Mouse (Mus musculus) embryonic facial prominence, embryonic 15.5 days (tissue): ENCODE data around the gene Triobp. TPM values are rescaled to one million over a fixed set of nuclear protein-coding genes. Genes with fewer than 3 reads are reported as not detected.
"Not testable (repeated sequence)": the region's sequence is repeated elsewhere in the genome, so short reads cannot be mapped to it uniquely, and the experiment has no call there.

Source experiments
- ATAC-seq: fragments of 200-750 bp; cut with Nextera tagmentation; 2 replicates; pipeline ENCODE4 v1.8.0; 2017; ENCODE audit warnings: low read depth, moderate TSS enrichment; ENCODE audit not compliant: insufficient number of reproducible peaks, low FRiP score, low TSS enrichment
- H3K27ac ChIP-seq: fragments of 300-500 bp; sonication (generic); replicated peaks from 2 replicates; pipeline ENCODE4 v1.5.1; 2015; ENCODE audit warnings: mild to moderate bottlenecking, inconsistent platforms
- H3K27me3 ChIP-seq: fragments of 300-500 bp; sonication (generic); 2 replicates; pipeline ENCODE4 v1.6.1; 2015; ENCODE audit warnings: inconsistent platforms
- H3K36me3 ChIP-seq: fragments of 300-500 bp; sonication (generic); 2 replicates; pipeline ENCODE4 v1.6.1; 2015; ENCODE audit warnings: mild to moderate bottlenecking, inconsistent platforms
- H3K4me1 ChIP-seq: fragments of 300-500 bp; sonication (generic); 2 replicates; pipeline ENCODE4 v1.6.1; 2015; ENCODE audit warnings: inconsistent platforms
- H3K4me2 ChIP-seq: fragments of 300-500 bp; sonication (generic); replicated peaks from 2 replicates; pipeline ENCODE4 v1.6.1; 2015; ENCODE audit warnings: mild to moderate bottlenecking, inconsistent platforms
- H3K4me3 ChIP-seq: fragments of 300-500 bp; sonication (generic); replicated peaks from 2 replicates; pipeline ENCODE4 v1.5.1; 2015; ENCODE audit warnings: mild to moderate bottlenecking, inconsistent platforms
- H3K9ac ChIP-seq: fragments of 300-500 bp; sonication (generic); 2 replicates; pipeline ENCODE4 v1.6.1; 2015; ENCODE audit warnings: inconsistent platforms
- H3K9me3 ChIP-seq: fragments of 300-500 bp; sonication (generic); replicated peaks from 2 replicates; pipeline ENCODE4 v1.6.1; 2016; ENCODE audit warnings: inconsistent platforms
- WGBS: fragments of 180-500 bp; shearing (Covaris S2); methylation state at CpG from one replicate; pipeline ENCODE4 v1.1.7; 2015; 5-methylcytosine and 5-hydroxymethylcytosine counted together
- polyA plus RNA-seq: library from polyadenylated mRNA; unstranded; fragments of >200 nt; fragmentation: Nextera tagmentation; extraction: Ambion mirVana; gene quantifications from 2 replicates; pipeline ENCODE4 v1.2.1, GENCODE M21; 2015

The Triobp gene
- polyA plus RNA-seq, 1 experiment from 2014 or later = 61.4 TPM

DNA sequence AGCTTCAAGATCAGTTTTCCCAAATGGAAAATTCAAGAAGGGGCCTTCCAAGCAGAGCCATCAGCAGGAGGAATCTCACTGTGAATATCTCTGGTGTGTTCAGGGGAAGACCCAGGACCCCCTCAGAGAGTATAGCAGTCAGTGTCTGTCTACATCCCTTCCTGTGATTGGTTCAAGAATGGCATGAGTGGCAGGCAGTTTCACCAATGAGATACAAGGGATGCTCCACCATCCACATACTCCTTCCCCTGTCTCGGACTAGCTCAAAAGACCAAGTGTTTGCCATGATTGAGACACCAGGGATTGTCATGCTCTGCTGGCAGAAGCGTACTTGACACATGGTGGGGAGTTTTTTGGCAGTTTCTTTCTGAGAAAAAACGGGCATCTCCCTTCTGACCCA lies 59.1 kb downstream of the Triobp start:
- H3K36me3 ChIP-seq = peaks cover 56% of the 10 kb centered on the region
- no peak overlapping the region for H3K4me3 ChIP-seq
- H3K9me3 ChIP-seq = no peaks in the 10 kb centered on the region
- ATAC-seq = no peak
- H3K9ac ChIP-seq = no peak overlapping the region
- no peaks in the 10 kb centered on the region for H3K4me1 ChIP-seq
- 72% methylated on average over 3 of the region's 3 CpGs for WGBS
- no peak overlapping the region for H3K4me2 ChIP-seq
- no peak overlapping the region for H3K27ac ChIP-seq
- no peaks in the 10 kb centered on the region for H3K27me3 ChIP-seq

DNA sequence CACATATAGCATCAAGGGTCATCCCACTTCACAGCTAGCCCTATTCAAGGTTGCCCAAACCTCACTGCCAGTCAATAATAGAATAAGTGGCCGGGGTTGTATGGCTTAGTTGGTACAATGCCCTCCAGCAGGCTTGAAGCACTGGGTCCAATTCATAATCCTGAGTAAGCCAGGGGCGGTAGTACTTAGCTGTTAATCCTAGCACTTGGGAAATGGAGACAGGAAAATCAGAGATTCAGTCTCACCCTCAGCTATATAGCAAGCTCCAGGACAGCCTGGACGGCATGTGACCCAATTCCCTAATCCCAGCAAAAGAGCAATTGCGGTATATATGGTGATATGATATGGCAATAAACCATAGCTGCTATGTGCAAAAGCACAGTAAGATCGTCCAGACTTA lies 59.5 kb downstream of the Triobp start:
- H3K27ac ChIP-seq = no peak overlapping the region
- no peaks in the 10 kb centered on the region for H3K27me3 ChIP-seq
- WGBS = 82% methylated on average over 5 of the region's 5 CpGs
- no peaks in the 10 kb centered on the region for H3K4me1 ChIP-seq
- ATAC-seq = no peak
- H3K36me3 ChIP-seq = peaks cover 52% of the 10 kb centered on the region
- no peak overlapping the region for H3K4me2 ChIP-seq
- no peak overlapping the region for H3K9ac ChIP-seq
- no peaks in the 10 kb centered on the region for H3K9me3 ChIP-seq
- no peak overlapping the region for H3K4me3 ChIP-seq

DNA sequence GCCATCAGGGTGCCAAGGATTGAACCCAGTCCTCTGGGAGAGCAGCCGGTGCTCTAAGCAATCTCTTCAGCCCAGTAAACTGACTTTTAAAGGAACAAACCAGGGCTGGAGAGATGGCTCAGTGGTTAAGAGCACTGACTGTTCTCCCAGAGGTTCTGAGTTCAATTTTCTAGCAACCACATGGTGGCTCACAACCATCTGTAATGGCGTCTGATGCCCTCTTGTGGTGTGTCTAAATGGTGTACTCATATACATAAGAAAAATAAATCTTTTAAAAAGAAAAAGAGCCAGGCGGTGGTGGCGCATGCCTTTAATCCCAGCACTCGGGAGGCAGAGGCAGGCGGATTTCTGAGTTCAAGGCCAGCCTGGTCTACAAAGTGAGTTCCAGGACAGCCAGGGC lies 60.3 kb downstream of the Triobp start:
- peaks cover 44% of the 10 kb centered on the region for H3K36me3 ChIP-seq
- H3K27ac ChIP-seq, ATAC-seq, H3K9ac ChIP-seq, H3K27me3 ChIP-seq, H3K4me2 ChIP-seq, H3K4me1 ChIP-seq, H3K9me3 ChIP-seq, H3K4me3 ChIP-seq: not testable (repeated sequence)
- 89% methylated on average over 6 of the region's 6 CpGs for WGBS

DNA sequence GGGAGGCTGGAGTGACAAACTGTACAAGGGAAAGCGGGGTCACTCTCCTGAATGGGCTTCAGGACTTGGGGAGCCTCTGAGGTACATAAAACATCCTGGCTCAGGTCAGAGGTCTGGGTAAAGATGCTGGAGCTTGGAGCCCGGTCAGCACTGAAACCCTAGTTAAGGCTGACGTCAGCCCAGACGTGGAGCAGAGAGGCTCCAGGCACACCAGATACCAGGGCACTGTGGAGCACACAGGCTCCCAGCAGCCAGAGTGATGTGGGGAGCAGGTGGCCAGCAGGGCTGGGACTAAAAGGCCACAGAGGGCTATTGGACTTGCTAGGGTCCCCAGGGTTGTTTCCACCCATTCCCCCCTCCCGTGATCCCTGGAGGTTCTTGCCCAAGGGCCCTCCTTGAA lies 62.2 kb downstream of the Triobp start:
- Histone ChIP-seq H3K27ac (no peak overlapping the region), H3K36me3 (peaks cover 25% of the 10 kb centered on the region), H3K9ac (no peak overlapping the region), H3K27me3 (no peaks in the 10 kb centered on the region), H3K9me3 (no peaks in the 10 kb centered on the region), H3K4me1 (no peaks in the 10 kb centered on the region), H3K4me3 (no peak overlapping the region), H3K4me2 (no peak overlapping the region)
- peak; percentile 31; the same call in 1 of the 2 replicates for ATAC-seq
- WGBS = 54% methylated on average over 5 of the region's 5 CpGs

DNA sequence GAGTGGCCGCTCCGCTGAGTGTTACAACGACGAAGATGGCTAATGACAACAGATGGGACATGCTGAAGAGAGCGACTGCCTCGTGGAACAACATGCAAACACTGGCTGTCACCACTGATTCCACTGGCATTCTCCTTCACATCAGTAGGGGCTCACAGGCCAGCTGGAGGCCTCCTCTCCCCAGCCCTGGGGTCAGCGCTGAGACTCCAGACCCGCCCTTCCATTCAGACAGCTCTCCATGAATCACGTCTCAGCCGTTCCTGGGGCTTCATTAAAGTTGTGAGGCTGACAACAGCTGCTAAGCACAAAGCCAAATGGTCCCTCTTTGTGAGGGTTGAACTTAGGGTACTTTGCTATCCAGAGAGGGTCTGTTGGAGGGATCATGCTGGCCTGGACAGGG lies 64.0 kb downstream of the Triobp start:
- H3K4me2 ChIP-seq = no peak overlapping the region
- H3K27me3 ChIP-seq = no peaks in the 10 kb centered on the region
- H3K36me3 ChIP-seq = peaks cover 9% of the 10 kb centered on the region
- no peak overlapping the region for H3K27ac ChIP-seq
- H3K4me3 ChIP-seq = no peak overlapping the region
- no peak for ATAC-seq
- H3K4me1 ChIP-seq = no peaks in the 10 kb centered on the region
- no peaks in the 10 kb centered on the region for H3K9me3 ChIP-seq
- no peak overlapping the region for H3K9ac ChIP-seq
- 72% methylated on average over 10 of the region's 10 CpGs for WGBS

DNA sequence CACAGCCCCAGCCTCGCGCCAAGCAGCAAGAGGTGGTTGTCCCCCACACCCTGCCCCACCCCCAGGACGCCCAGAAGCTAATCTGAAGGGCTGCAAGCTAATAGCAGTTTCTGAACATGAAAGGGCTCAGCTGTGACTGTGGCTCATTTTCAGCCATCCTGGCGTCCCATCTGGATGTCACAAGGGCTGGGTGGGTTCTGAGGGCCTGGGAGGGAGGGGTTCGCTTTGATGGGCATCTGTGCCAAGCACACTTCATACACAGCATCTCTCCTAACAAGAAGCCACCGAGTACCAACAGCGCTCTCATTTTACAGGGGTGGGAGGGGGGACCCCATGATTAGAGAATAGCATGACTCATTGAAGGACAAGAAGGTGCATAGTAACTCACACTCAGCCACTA lies 65.9 kb downstream of the Triobp start:
- Histone ChIP-seq H3K4me3 (no peak overlapping the region), H3K9me3 (no peaks in the 10 kb centered on the region), H3K36me3 (no peaks in the 10 kb centered on the region), H3K4me2 (no peak overlapping the region), H3K4me1 (no peaks in the 10 kb centered on the region), H3K9ac (no peak overlapping the region), H3K27me3 (no peaks in the 10 kb centered on the region), H3K27ac (no peak overlapping the region)
- ATAC-seq = no peak
- WGBS = 48% methylated on average over 7 of the region's 7 CpGs

DNA sequence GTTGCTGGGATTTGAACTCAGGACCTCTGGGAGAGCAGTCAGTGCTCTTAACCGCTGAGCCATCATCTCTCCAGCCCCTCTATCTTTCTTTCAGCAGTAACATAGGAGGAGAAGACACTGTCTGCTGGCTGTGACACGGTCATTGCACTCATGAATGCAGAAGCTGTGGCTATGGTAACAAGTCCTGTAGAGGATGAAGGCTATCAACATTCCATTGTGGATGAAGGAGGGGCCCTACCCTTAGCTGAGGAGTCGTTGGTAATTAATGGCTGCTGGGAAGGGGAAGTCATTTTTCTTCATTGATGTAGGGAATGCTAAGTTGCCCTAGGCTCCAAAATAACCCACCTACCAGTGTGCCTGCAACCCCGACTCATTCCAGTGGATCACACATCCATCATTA lies 70.7 kb downstream of the Triobp start:
- ATAC-seq = no peak
- Histone ChIP-seq H3K27ac (no peak overlapping the region), H3K27me3 (no peaks in the 10 kb centered on the region), H3K4me2 (no peak overlapping the region), H3K4me3 (no peak overlapping the region), H3K9ac (no peak overlapping the region), H3K36me3 (no peaks in the 10 kb centered on the region), H3K9me3 (no peaks in the 10 kb centered on the region), H3K4me1 (no peaks in the 10 kb centered on the region)
- 43% methylated on average over 4 of the region's 4 CpGs for WGBS

DNA sequence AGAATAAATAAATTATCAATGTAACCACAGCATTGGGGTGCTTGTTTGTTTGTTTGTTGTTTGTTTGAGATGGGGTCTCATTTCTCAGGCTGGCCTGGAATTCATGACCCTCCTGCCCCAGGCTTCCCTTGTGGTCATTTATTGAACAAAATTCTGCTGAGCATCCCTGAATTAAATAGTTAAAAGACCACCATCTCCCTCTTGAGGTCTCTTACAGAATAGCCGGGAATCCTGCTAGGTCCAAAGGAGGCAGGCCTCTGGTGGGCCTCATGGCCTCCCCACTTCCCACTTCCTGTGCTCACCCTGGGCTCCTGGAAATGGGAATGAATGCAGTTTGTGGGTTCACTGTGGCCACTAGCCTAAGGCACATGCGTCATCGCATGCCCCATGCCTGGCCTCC lies 71.4 kb downstream of the Triobp start:
- no peak for ATAC-seq
- 64% methylated on average over 3 of the region's 3 CpGs for WGBS
- Histone ChIP-seq H3K4me3 (no peak overlapping the region), H3K27ac (no peak overlapping the region), H3K36me3 (no peaks in the 10 kb centered on the region), H3K4me1 (no peaks in the 10 kb centered on the region), H3K4me2 (no peak overlapping the region), H3K9me3 (no peaks in the 10 kb centered on the region), H3K9ac (no peak overlapping the region), H3K27me3 (no peaks in the 10 kb centered on the region)

DNA sequence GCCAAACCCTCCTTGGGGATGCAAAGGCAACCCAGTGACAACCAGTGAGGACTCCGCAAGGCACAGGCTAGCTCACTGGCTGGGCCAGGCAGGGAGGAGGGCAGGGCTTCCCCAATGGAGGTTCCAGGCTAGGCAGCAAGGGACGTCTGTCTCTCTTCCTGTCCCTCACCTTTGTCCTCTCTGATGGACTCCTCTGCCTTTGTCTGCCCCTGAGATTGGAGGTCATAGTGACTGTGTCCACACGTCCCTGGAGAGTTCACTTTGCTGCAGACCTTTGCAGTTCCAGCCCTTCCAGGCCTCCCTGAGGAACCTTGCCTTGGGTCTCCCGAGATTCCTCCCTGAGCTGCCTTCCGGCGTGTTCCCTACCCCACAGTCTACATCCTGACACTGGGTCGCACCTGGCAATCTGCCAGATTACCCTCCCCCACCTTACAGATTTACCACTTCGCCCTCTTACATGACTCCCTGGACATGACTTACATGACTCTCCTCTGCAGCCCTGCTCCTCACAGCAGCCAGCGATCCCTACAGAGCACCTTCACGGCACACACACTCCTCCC lies 75.2 kb downstream of the Triobp start:
- ATAC-seq = no peak
- H3K9me3 ChIP-seq = no peaks in the 10 kb centered on the region
- H3K9ac ChIP-seq = no peak overlapping the region
- 62% methylated on average over 10 of the region's 10 CpGs for WGBS
- H3K4me3 ChIP-seq = no peak overlapping the region
- no peaks in the 10 kb centered on the region for H3K27me3 ChIP-seq
- H3K4me1 ChIP-seq = peaks cover 23% of the 10 kb centered on the region
- H3K36me3 ChIP-seq = no peaks in the 10 kb centered on the region
- H3K27ac ChIP-seq = no peak overlapping the region
- no peak overlapping the region for H3K4me2 ChIP-seq

DNA sequence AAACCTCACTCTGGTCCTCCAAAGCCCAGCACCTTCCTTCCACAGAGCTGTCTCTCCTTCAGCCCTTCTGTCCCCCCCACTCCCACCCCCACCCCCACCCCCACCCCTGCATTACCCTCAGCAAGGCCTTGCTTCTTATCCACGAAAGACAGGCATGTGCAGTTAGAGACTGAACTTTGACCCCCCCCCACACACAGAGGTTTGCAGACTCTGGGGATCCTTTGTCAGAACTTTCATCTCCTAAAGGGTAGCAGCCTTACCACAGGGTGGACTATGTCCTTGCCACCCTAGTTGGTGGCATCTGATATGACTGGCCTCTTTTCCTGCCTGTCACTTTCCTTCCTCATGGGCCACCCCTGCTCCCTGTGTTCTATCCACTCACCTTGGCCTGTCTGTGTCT lies 75.8 kb downstream of the Triobp start:
- ATAC-seq = no peak
- Histone ChIP-seq H3K4me1 (peaks cover 24% of the 10 kb centered on the region), H3K27ac (no peak overlapping the region), H3K4me2 (no peak overlapping the region), H3K36me3 (no peaks in the 10 kb centered on the region), H3K4me3 (no peak overlapping the region), H3K9me3 (no peaks in the 10 kb centered on the region), H3K27me3 (no peaks in the 10 kb centered on the region), H3K9ac (no peak overlapping the region)
- 38% methylated on average over 1 of the region's 1 CpGs for WGBS

DNA sequence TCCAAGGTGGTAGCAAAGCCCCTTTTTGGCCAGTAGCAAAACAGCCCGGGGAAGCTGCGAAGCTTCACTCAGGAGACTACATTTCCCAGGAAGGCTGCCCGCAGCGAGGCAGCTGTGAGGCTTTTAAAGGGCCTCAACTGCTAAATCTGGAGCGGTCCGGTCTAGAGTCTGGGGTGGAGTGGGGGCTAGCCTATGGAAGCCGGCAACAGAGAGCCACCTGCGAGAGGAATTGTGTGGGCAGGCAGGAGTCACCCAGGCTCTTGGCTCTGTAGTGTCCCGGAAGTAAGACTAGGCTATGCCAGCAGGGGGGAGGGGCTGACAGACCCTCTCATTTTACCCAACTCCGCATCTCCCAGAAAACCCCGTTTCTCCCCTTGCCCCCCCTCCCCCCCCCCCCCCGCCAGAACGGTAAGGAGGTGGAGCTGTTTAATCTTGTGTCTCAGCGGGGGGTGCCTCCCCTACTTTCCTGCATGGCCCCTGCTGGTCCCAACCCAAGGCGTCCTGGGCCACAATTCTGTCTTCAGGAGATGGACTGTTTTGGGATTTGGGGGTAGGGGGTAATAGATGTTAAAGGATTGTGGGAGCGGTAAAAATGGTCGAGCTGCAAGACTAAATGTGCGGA lies 78.3 kb downstream of the Triobp start:
- no peak for ATAC-seq
- no peaks in the 10 kb centered on the region for H3K36me3 ChIP-seq
- no peak overlapping the region for H3K27ac ChIP-seq
- no peaks in the 10 kb centered on the region for H3K9me3 ChIP-seq
- no peak overlapping the region for H3K9ac ChIP-seq
- WGBS = 10% methylated on average over 16 of the region's 18 CpGs
- peak overlapping the region; percentile 16 for H3K4me3 ChIP-seq
- H3K4me2 ChIP-seq = peak overlapping the region; percentile 40
- H3K27me3 ChIP-seq = no peaks in the 10 kb centered on the region
- peaks cover 25% of the 10 kb centered on the region for H3K4me1 ChIP-seq
